Mouse (Mus musculus): Measurements from ENCODE around the gene Rhog. TPM values are rescaled to one million over a fixed set of nuclear protein-coding genes. Genes with fewer than 3 reads are reported as not detected.

The Rhog gene
- polyA plus RNA-seq, 1 experiment from 2014 or later = 67.7 TPM

DNA sequence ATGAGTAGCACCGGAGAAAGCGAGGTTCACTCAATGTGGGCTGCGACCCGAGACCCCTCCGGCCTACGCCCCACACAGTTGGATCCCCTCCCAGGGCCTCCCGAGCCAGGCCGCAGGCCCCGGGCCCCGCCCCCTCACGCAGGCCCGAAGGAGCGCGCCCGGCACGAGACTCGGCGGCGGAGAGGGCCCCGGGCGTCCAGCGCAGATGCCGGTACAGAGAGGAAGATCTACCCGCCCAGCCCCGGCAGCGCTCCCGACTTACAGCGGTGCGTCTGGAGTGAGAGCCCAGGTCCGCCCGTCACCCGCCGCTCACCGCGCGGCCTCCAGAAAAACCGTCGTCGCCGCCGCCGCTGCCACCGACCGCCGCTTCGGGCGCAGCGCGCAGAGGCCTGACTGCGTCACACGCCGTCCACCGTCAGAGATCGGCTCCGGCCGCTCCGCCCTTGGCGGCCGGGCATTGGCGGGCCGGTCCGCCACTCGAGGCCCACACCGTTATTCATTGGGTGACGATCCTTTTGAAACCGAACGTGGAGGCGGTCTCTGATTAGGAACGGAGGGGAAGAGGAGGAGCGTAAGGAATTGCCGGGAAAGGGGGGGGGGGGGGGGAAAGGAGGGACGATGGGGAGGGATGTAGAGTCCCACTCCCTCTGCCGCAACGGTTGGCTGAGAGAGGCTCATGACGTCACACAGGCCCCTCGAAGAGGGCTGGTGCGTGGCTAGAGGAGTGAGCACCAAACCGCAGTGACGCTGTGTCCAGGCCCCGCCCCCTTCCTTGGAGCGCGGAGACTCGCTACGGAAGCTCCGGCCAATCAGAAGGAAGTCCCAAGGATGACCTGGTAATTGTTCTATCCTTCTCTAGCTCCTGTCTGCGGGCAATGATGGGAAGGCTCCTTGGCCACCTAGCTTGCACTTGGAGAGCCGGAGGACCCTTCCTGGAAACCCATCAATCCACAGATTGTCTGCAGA is 45.8 kb downstream of the Rhog start, which contains the start of the genes Nup98 and Pgap2:
Nup98 (minus strand) TSS at position 421 of the 966 bp plus-strand sequence.
Pgap2 (plus strand) TSS at position 453 of the 966 bp plus-strand sequence.
- Histone ChIP-seq H3K4me2 (peak within 1 kb of the TSS; percentile 71), H3K9me3 (no peaks in the 10 kb centered on the region), H3K27me3 (replicated peaks) (no peaks in the 10 kb centered on the region), H3K4me3 (replicated peaks) (peak within 1 kb of the TSS; percentile 64), H3K4me1 (peaks cover 4% of the 10 kb centered on the region), H3K36me3 (no peaks in the 10 kb centered on the region), H3K27ac (peak within 1 kb of the TSS; percentile 93), H3K9ac (peak within 1 kb of the TSS; percentile 58)
- WGBS = under 1% methylated on average over 79 of the region's 87 CpGs
- ATAC-seq (ENCODE audit: insufficient read depth, low FRiP score, low read depth) = peak; percentile 97

- Histone ChIP-seq H3K27ac (0 out of 2 replicates have a peak overlapping the region, but pooled peaks have one; percentile 91), H3K4me1 (peaks cover 4% of the 10 kb centered on the region), H3K27me3 (replicated peaks) (no peaks in the 10 kb centered on the region), H3K9me3 (no peaks in the 10 kb centered on the region), H3K9ac (peak overlapping the region; percentile 32; the same call in 1 of the 2 replicates), H3K4me3 (replicated peaks) (peak overlapping the region; percentile 64), H3K36me3 (0 out of 2 replicates have a peak, but pooled peaks cover 3% of the 10 kb centered on the region), H3K4me2 (peak overlapping the region; percentile 69)
- no peak for ATAC-seq (ENCODE audit: insufficient read depth, low FRiP score, low read depth)
- WGBS = 48% methylated on average over 4 of the region's 4 CpGs
These were observed 47.0 kb downstream of the Rhog start for GRCm38 (mm10) chr7:102208806-102209363.

DNA sequence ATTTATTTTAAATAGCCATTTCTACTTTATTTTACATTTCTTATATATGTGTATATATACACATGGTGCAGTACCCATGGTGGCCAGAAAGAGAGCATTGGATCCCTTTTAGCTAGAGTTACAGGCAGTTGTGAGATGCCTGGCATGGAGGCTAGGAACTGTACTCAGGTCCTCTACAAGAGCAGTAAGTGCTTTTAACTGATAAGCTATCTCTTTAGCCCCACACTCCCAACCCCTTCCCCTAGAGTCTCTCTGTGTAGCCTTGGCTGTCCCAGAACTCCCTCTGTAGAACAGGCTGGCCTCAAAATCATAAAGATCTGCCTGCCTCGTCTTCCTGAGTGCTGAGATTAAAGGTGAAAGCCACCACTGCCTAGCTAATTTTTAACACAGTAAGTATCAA is 50.2 kb downstream of the Rhog start:
- Histone ChIP-seq H3K9ac (no peak overlapping the region), H3K27ac (no peak overlapping the region), H3K4me2 (no peak overlapping the region), H3K27me3 (replicated peaks) (no peaks in the 10 kb centered on the region), H3K4me3 (replicated peaks) (no peak overlapping the region), H3K36me3 (0 out of 2 replicates have a peak, but pooled peaks cover 3% of the 10 kb centered on the region), H3K4me1 (peaks cover 4% of the 10 kb centered on the region), H3K9me3 (no peaks in the 10 kb centered on the region)
- WGBS = 67% methylated on average over 1 of the region's 1 CpGs
- ATAC-seq (ENCODE audit: insufficient read depth, low FRiP score, low read depth) = no peak

DNA sequence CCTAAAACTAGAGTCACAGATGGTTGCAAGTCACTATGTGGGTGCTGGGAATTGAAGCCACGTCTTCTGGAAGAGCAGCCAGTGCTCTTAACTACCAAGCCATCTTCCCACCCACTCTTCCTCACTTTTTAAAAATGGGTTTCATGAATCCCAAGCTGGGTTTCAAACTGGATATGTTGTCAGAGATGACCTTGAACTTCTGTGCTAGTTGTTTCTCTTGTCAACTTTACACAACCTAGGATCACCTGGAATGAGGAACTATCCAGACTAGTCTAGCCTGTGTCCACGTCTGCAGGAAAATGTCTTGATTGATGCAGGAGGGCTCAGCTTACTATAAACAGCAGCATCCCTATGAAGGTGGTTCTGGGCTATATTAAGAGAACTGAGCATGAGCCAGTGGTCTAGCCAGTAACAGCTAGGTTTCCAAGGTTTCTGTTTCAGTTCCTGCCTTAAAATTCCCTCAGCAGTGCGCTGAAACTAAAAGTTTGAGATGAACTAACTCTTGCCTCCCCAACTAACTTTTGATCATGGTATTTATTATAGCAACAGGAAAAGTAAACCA is 51.5 kb downstream of the Rhog start:
- ATAC-seq (ENCODE audit: insufficient read depth, low FRiP score, low read depth) = no peak

DNA sequence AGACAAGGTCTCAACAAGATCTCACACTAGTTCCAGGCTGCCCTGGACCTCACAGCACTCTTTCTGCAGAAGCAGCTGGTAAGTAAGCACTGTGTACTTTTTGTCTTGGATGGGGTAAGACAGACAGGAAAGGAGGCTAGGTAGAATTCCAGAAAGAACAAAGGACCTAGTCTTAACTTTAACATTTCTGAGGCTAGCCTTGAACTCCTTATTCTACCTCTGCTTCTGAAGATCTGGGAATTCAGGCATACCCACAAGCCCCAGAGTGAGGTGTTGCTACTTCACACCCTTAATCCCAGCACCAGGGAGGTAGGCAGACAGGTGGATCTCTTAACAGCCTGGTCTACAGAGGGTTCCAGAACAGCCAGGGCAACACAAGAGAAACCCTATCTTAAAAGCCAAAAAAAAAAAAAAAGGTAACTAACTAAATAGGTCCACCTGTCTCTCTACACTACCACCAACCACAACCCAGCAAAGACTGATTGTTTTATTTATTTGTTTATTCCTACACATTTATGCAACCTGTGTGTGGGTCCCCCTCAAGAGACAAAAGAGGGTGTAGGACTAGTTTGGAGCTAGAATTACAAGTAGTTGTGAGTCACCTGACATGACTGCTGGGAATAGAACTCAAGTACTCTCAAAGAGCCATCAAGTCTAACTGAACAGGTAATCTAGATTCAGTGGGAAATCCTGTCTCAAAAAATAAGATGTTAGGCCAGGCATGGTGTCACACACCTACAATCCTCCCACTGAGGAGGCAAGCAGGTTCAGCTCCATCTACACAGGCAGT is 54.7 kb downstream of the Rhog start:
- no peak for ATAC-seq (ENCODE audit: insufficient read depth, low FRiP score, low read depth)

More for the DNA sequence above, 51.5 kb downstream of the Rhog start:
- Histone ChIP-seq H3K27ac (no peak overlapping the region), H3K4me1 (peaks cover 4% of the 10 kb centered on the region), H3K27me3 (replicated peaks) (no peaks in the 10 kb centered on the region), H3K9ac (no peak overlapping the region), H3K9me3 (no peaks in the 10 kb centered on the region), H3K4me3 (replicated peaks) (no peak overlapping the region), H3K4me2 (no peak overlapping the region), H3K36me3 (0 out of 2 replicates have a peak, but pooled peaks cover 3% of the 10 kb centered on the region)
- WGBS = 74% methylated on average over 3 of the region's 3 CpGs

GRCm38 (mm10) chr7:102200576-102200975 is 55.3 kb downstream of the Rhog start:
- 76% methylated on average over 3 of the region's 3 CpGs for WGBS

More for the DNA sequence above, 54.7 kb downstream of the Rhog start:
- Histone ChIP-seq H3K9ac (no peak overlapping the region), H3K4me3 (replicated peaks) (no peak overlapping the region), H3K4me1 (no peaks in the 10 kb centered on the region), H3K4me2 (no peak overlapping the region), H3K27ac (no peak overlapping the region), H3K36me3 (0 out of 2 replicates have a peak, but pooled peaks cover 3% of the 10 kb centered on the region), H3K27me3 (replicated peaks) (no peaks in the 10 kb centered on the region), H3K9me3 (no peaks in the 10 kb centered on the region)

GRCm38 (mm10) chr7:102192356-102192755 is 63.5 kb downstream of the Rhog start:
- H3K36me3 ChIP-seq = peaks cover 29% of the 10 kb centered on the region
- no peak overlapping the region for H3K4me3 ChIP-seq (replicated peaks)
- no peak overlapping the region for H3K4me2 ChIP-seq
- no peak overlapping the region for H3K9ac ChIP-seq
- WGBS = 96% methylated on average over 1 of the region's 1 CpGs
- no peak for ATAC-seq (ENCODE audit: insufficient read depth, low FRiP score, low read depth)
- no peak overlapping the region for H3K27ac ChIP-seq
- no peaks in the 10 kb centered on the region for H3K4me1 ChIP-seq
- no peaks in the 10 kb centered on the region for H3K27me3 ChIP-seq (replicated peaks)
- no peaks in the 10 kb centered on the region for H3K9me3 ChIP-seq

More at GRCm38 (mm10) chr7:102200576-102200975, 55.3 kb downstream of the Rhog start:
- no peak for ATAC-seq (ENCODE audit: insufficient read depth, low FRiP score, low read depth)
- Histone ChIP-seq H3K27ac (no peak overlapping the region), H3K27me3 (replicated peaks) (no peaks in the 10 kb centered on the region), H3K4me1 (no peaks in the 10 kb centered on the region), H3K4me3 (replicated peaks) (no peak overlapping the region), H3K9ac (no peak overlapping the region), H3K9me3 (no peaks in the 10 kb centered on the region), H3K4me2 (no peak overlapping the region), H3K36me3 (0 out of 2 replicates have a peak, but pooled peaks cover 3% of the 10 kb centered on the region)

Other genes with a start within 250 kb of the Rhog start
- 2.3 and 3.1 TPM in 2 replicates for gene Il18bp, start 237.4 kb downstream of the Rhog start, polyA plus RNA-seq (2015; fragmentation: Nextera tagmentation; extraction: Ambion mirVana)
- gene Rnf121, start 190.6 kb downstream of the Rhog start, polyA plus RNA-seq (2015; fragmentation: Nextera tagmentation; extraction: Ambion mirVana) = 25.2 and 26.4 TPM in 2 replicates
- 26.0 TPM in 2 replicates for gene Xndc1, start 190.5 kb downstream of the Rhog start, polyA plus RNA-seq (2015; fragmentation: Nextera tagmentation; extraction: Ambion mirVana)
- gene Xntrpc, start 190.3 kb downstream of the Rhog start, polyA plus RNA-seq (2015; fragmentation: Nextera tagmentation; extraction: Ambion mirVana) = 1.2 and 1.3 TPM in 2 replicates
- not detected in 2 replicates for gene Trpc2, start 172.9 kb downstream of the Rhog start, polyA plus RNA-seq (2015; fragmentation: Nextera tagmentation; extraction: Ambion mirVana)
- 0.48 and 1.2 TPM in 2 replicates for gene Art1, start 154.3 kb downstream of the Rhog start, polyA plus RNA-seq (2015; fragmentation: Nextera tagmentation; extraction: Ambion mirVana)
- 0.53 and 0.61 TPM in 2 replicates for gene Art5, start 146.6 kb downstream of the Rhog start, polyA plus RNA-seq (2015; fragmentation: Nextera tagmentation; extraction: Ambion mirVana)
- gene Chrna10, start 139.2 kb downstream of the Rhog start, polyA plus RNA-seq (2015; fragmentation: Nextera tagmentation; extraction: Ambion mirVana) = not detected in 2 replicates
- 29.5 and 33.6 TPM in 2 replicates for gene Nup98, start 45.9 kb downstream of the Rhog start, polyA plus RNA-seq (2015; fragmentation: Nextera tagmentation; extraction: Ambion mirVana)
- 96.3 and 99.2 TPM in 2 replicates for gene Pgap2, start 45.8 kb downstream of the Rhog start, polyA plus RNA-seq (2015; fragmentation: Nextera tagmentation; extraction: Ambion mirVana)
- 26.5 TPM in 2 replicates for gene Stim1, start 11.8 kb upstream of the Rhog start, polyA plus RNA-seq (2015; fragmentation: Nextera tagmentation; extraction: Ambion mirVana)
- 133 and 138 TPM in 2 replicates for gene Rrm1, start 185.6 kb upstream of the Rhog start, polyA plus RNA-seq (2015; fragmentation: Nextera tagmentation; extraction: Ambion mirVana)
- gene Olfr543, start 225.6 kb upstream of the Rhog start, polyA plus RNA-seq (2015; fragmentation: Nextera tagmentation; extraction: Ambion mirVana) = 0.41 and 0.53 TPM in 2 replicates
- 0.04 TPM in 2 replicates for gene Olfr544, start 232.3 kb upstream of the Rhog start, polyA plus RNA-seq (2015; fragmentation: Nextera tagmentation; extraction: Ambion mirVana)
- not detected in 2 replicates for gene Olfr545, start 243.5 kb upstream of the Rhog start, polyA plus RNA-seq (2015; fragmentation: Nextera tagmentation; extraction: Ambion mirVana)